Mouse (Mus musculus) right cerebral cortex, postnatal 14 days (tissue): Measurements from ENCODE around the gene Tlx1.

Experiments
- DNase-seq: peaks from one replicate; pipeline ENCODE4 v3.0.0; 2022

Gene Tlx1

GRCm38 (mm10) chr19:45150490-45151181 lies at the start of gene Tlx1:
TSS of gene Tlx1 (plus strand) at chr19:45150680.
- DNase-seq: no peak

- no peak for DNase-seq
These were observed 44.9 kb upstream of the Tlx1 start for GRCm38 (mm10) chr19:45105591-45105990.

- no peak for DNase-seq
These were observed 43.8 kb upstream of the Tlx1 start for GRCm38 (mm10) chr19:45106689-45107088.

GRCm38 (mm10) chr19:45110681-45111080 lies 39.8 kb upstream of the Tlx1 start:
- no peak for DNase-seq

GRCm38 (mm10) chr19:45112444-45112843 lies 38.0 kb upstream of the Tlx1 start:
- DNase-seq: no peak

GRCm38 (mm10) chr19:45113791-45114460 lies 36.6 kb upstream of the Tlx1 start:
- DNase-seq: no peak

GRCm38 (mm10) chr19:45114772-45115171 lies 35.7 kb upstream of the Tlx1 start:
- DNase-seq: no peak

- no peak for DNase-seq
These were observed 33.7 kb upstream of the Tlx1 start for GRCm38 (mm10) chr19:45116798-45117197.

GRCm38 (mm10) chr19:45131966-45132628 lies 18.4 kb upstream of the Tlx1 start:
- no peak for DNase-seq

- DNase-seq: no peak
These were observed 7.9 kb upstream of the Tlx1 start for GRCm38 (mm10) chr19:45142531-45142930.

GRCm38 (mm10) chr19:45143214-45143895 lies 7.1 kb upstream of the Tlx1 start:
- DNase-seq: no peak

GRCm38 (mm10) chr19:45147071-45147470 lies 3.4 kb upstream of the Tlx1 start:
- DNase-seq: no peak

- DNase-seq: no peak
These were observed 1.1 kb downstream of the Tlx1 start for GRCm38 (mm10) chr19:45151361-45152182.

- no peak for DNase-seq
These were observed 1.7 kb downstream of the Tlx1 start for GRCm38 (mm10) chr19:45152183-45152650.

GRCm38 (mm10) chr19:45153311-45154058 lies 3.0 kb downstream of the Tlx1 start:
- DNase-seq: no peak

- no peak for DNase-seq
These were observed 3.5 kb downstream of the Tlx1 start for GRCm38 (mm10) chr19:45154059-45154386.

- no peak for DNase-seq
These were observed 4.0 kb downstream of the Tlx1 start for GRCm38 (mm10) chr19:45154521-45154920.

- no peak for DNase-seq
These were observed 4.8 kb downstream of the Tlx1 start for GRCm38 (mm10) chr19:45155141-45155790.

- no peak for DNase-seq
These were observed 5.3 kb downstream of the Tlx1 start for GRCm38 (mm10) chr19:45155791-45156186.

GRCm38 (mm10) chr19:45156381-45156780 lies 5.9 kb downstream of the Tlx1 start:
- DNase-seq: no peak

- no peak for DNase-seq
These were observed 7.7 kb downstream of the Tlx1 start for GRCm38 (mm10) chr19:45158201-45158600.
